Mouse (Mus musculus) embryo, embryonic 11 days (tissue): ENCODE results near the gene Cabp2.
"Not testable (repeated sequence)": the region's sequence is repeated elsewhere in the genome, so short reads cannot be mapped to it uniquely, and the experiment has no call there.

ENCODE experiments used
- DNase-seq: peaks from one replicate; pipeline ENCODE4 v3.0.0-alpha.2; 2015

The Cabp2 gene

DNA sequence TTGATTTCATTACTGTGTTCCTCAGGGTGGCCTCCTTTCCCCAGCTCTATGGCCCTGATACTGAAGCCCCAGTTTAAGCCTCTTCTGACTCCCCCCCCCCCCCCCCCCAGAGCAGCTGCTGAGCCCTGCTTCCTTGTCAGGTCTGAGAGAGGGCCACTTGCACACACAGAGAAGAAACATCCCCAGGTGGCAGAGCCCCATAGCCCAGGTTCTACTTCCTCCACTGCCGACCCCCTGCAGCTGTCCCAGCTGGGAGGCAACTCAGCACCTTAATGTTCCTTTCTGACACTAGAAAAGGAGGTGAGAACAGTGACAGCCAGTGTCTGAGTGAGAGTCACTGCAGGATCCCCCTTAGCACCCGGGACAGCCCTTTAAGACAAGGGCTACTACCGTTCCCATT, 22.4 kb downstream of the Cabp2 start:
- no peak for DNase-seq

GRCm38 (mm10) chr19:4104675-4105194, 23.4 kb downstream of the Cabp2 start:
- DNase-seq, result no peak

DNA sequence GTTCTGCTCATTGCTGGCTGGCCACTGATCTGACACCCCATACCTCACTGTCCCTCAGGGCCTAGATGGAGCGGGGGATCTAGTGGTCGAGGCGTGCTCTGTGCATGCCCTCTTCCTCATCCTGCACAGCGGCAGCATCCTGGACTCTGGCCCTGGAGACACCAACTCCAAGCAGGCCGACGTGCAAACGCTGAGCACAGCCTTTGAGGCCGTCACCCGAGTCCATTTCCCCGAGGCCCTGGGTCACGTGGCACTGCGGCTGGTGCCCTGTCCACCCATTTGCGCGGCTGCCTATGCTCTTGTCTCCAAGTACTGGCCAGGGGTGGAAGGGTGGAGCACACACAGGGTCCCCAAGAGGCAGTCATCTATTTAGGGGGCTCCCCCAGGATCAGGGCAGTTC, 25.3 kb downstream of the Cabp2 start:
- no peak for DNase-seq

GRCm38 (mm10) chr19:4108535-4108934, 27.2 kb downstream of the Cabp2 start:
- no peak for DNase-seq

DNA sequence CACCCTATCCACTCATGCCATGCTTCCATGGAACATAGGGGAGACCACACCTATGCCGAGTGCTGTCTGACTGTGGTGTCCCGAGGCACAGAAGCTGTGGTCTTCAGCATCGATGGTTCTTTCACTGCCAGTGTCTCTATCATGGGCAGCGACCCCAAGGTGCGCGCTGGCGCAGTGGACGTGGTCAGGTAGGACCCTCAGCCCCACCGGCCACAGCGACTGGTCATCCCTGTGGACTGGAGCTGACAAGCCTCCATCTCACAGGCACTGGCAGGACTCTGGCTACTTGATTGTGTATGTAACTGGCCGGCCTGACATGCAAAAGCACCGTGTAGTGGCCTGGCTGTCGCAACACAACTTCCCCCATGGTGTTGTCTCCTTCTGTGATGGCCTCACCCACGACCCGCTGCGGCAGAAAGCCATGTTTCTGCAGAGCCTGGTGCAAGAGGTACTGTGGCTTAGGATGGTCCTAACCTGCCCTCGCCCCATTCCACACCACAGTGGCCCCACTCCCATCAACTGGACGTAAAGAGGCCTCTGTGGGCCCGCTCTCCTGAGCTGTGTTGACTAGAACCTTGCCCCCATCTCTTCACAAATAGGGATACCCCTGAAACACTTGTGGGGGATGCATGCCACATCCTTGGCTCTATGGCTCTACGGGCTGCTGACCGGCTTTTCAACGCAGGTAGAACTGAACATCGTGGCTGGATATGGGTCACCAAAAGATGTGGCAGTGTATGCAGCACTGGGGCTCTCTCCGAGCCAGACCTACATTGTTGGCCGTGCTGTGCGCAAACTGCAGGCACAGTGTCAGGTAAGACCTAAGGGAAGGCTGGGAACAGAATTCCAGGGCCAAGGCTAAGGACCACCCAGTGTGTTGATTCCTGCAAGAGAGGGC, 30.9 kb downstream of the Cabp2 start:
- no peak for DNase-seq

GRCm38 (mm10) chr19:4113186-4113805, 31.9 kb downstream of the Cabp2 start:
- no peak for DNase-seq

GRCm38 (mm10) chr19:4113806-4114230, 32.4 kb downstream of the Cabp2 start:
- no peak for DNase-seq

GRCm38 (mm10) chr19:4114551-4114950, 33.2 kb downstream of the Cabp2 start:
- no peak for DNase-seq

DNA sequence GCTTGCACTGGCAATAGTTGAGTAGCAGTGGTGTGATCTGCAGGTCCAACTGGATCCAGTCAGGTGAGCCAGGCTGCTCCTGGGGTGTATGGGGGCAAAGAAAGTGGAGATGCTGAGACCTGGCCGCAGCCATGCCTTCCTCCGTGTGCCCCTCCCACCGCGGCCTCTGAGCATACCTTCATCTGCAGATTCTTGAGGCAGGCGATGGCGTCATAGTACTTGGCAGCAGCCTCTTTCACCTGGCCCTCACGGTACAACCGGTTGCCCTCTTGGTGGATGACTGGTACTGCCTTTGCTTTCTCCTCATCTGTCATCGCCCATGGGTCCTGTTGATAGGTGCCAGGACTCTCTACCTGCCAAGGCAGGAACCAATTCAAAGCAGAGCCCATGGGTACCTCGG, 33.8 kb downstream of the Cabp2 start:
- no peak for DNase-seq

DNA sequence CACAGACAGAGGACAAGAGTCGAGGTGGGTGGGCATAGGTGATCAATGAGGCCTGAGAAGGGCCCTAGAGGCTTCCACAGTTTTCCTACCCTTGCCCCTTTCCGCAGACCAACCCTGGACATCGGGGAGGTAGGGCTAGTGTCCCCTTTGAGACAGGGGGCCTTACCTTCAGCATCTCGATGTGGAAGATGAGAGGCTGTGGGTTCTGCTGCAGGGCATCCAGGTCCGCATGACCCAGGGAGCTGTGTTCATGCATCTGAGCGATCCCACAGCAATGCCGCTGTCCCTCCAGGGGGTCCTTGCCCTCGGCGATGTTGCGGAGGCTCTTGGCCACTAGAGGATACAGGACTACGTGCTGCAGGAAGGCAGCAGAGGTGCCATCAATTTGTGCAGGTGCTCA, 34.4 kb downstream of the Cabp2 start:
- DNase-seq, result no peak

DNA sequence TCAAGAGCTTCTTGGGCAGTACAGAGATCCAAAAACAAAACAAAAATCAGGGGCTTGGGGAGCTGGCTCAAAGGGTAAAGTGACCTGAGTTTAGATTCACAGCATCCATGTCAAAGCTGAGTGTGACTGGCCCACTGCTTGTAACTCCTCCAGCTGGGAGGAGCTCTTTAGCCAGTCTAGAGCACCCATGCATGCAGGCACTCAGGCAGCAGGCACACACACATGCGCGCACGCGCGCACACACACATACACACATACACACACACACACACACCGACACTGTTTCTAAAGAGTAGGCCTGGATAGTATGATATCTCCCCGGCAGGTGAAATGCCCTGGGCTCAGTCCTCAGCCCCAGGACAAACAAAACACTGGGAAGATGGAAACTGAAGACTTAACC, 35.6 kb downstream of the Cabp2 start:
- DNase-seq, result no peak

GRCm38 (mm10) chr19:4118350-4118749, 37.0 kb downstream of the Cabp2 start:
- no peak for DNase-seq

- no peak for DNase-seq
Observed at GRCm38 (mm10) chr19:4119716-4120487, 38.5 kb downstream of the Cabp2 start.

DNA sequence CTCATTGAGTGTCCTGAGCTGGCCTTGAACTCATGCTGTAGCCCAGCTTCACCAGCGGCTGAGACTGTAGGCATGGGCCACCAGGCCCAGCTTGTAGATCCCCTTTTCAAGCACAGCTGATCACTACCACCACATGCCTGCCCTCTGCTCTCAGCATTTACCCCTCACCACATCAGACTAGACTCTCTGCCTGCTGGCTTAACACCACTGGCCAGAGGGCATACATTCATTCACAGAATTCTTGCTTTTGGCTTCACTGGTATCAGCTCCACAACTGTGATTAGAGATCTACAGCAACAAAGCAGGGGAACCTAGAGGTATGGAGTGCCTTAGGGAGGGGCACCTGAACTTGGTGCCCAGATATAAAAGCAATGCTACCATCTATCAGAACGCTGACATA, 39.1 kb downstream of the Cabp2 start:
- DNase-seq, result no peak

DNA sequence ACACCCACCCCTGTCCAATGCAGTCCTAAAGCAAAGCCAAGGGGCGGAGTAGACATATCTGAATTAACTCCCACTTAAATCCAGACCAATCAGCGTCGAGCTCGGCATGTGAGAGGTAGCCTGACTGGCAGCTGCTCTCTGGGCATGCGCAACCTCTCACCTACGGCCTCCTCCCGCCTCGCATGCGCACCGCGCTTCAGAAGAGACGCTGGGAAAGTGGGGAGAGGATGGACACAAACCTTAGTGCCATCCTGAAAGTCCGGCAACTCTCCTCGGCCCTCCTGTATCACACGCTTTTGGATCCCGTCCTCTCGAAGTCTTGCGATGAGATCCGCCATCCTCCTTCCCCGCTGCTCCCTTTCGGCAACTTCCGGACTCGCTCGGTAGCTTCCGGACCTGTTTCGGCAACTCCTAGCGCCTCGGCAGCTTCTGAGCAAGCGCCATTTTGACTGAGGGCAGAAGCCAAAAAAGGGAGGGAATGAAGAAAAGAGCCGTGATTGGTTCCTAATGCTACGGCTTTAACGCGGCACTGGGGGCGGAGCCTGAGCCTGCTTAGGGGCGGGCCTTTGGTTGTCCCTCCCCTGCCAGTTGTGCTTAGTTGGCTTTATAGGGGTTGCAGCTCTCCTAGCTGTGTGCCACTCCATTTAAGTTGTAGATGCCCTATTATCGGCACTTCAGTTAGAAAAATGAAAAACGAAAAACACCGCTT, 39.9 kb downstream of the Cabp2 start:
- DNase-seq, result peak; percentile 99

DNA sequence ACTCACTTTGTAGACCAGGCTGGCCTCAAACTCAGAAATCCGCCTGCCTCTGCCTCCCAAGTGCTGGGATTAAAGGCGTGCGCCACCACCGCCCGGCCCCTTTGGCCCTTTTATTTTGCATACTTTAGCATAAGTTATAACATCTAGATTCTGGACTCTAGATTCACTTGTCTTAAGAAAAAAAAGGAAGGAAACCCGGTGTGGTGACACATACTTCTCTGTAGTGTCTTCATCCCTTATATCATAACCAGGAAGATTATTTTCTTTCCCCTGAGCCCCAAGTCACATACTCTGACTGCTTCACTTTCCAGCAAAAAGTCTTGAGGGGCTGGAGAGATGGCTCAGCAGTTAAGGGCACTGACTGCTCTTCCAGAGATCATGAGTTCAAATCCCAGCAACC, 40.5 kb downstream of the Cabp2 start:
- DNase-seq, result not testable (repeated sequence)

DNA sequence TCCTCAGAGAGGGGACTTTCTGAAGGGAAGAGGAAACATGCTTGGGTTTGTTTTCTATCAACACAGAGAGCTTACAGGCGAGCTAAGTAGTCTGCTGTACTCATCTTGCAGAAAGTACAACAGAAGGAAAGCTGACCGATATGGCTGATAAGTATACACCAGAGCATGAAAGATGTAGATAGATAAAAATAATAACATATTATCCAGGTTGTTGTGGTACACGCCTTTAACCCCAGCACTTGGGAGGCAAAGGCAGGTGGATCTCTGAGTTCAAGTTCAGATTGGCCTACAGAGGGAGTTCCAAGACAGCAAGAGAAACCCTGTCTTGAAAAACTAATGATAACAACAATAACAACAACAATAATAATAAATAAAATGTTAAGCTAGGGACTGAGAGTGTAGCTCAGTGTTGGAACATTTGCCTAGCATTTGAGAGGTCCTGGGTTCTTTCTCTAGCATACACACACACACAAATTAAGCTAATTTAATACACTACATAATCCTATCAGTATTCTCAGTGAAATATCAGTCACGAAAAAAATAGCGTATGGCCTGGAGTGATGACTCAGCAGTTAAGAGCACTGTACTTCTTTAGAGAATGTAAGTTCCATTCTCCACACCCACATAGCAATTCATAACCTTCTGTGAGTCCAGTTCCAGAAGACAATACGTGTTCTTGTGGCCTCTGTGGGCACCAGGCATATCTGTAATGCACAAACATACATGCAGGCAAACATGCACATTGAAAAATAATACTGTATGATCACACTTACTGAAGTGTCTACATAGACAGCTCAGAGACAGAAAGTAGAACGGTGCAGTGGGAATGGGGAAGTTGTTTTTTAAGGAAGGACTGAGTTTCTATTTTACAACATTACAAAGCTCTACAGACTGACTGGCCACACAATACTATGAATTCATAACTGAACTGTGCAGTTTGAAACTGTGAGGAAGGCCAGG, 41.3 kb downstream of the Cabp2 start:
- DNase-seq, result no peak

GRCm38 (mm10) chr19:4124432-4124831, 43.1 kb downstream of the Cabp2 start:
- DNase-seq, result no peak

- peak; percentile 19 for DNase-seq
Observed at GRCm38 (mm10) chr19:4125268-4125667, 43.9 kb downstream of the Cabp2 start.

DNA sequence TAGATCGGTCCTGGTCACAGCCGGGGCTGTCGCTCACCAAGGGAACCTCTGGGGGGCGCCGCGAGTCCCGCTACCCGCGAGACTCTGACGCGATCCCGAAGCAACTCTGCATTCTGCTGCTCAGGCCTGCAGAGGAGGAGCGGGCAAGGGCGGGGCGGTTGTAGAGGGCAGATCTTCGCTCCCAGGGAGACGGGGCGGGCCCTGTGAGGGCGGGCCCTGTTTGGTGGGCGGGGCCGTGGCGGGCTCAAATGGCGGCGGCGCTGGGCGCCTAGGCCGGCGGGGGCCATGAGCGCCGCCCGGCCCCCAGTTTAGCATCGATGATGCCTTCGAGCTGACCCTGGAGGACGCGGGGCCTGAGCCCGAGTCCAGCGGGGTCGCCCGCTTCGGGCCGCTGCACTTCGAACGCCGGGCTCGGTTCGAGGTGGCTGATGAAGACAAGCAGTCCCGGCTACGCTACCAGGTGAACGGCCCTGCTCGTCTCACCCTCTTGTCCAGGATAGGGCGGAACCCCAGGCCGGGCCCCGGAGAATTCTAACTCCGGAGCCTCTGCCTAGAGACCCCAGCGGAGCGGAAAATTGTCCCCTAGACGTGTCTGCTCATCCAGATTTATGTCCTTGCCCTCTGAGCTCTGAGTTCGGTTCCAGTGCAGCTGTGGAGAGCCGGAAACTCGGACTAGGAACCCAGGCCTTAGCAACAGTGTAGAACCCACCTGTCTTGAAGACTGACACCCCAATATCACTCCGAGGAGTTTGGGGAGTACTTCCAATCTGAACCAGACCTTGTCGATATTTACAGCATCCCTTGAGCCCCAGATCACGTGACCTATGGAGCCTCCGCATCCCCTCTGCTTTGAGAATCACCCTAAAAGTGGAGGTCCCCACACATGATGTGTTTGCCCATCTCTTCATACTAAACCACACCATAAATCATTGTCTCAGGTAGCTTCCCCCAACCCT, 44.6 kb downstream of the Cabp2 start, which contains the start of gene Aip:
Gene Aip (minus strand): TSS at position 118 of the 956 bp plus-strand sequence.
- DNase-seq, result peak; percentile 99
